Mouse (Mus musculus): ENCODE measurements around the gene Zic5. TPM values are rescaled to one million over a fixed set of nuclear protein-coding genes. Genes with fewer than 3 reads are reported as not detected.

Gene Zic5
- total and polyA plus RNA-seq, 2 experiments from 2014 or later, result not detected

- Histone ChIP-seq H3K9ac (replicated peaks; ENCODE audit: low read depth, low read length) (no peak overlapping the region), H3K4me2 (ENCODE audit: low read depth, low read length) (no peak overlapping the region)
Measured at GRCm38 (mm10) chr14:122427654-122428053, 37.8 kb downstream of the Zic5 start.

DNA sequence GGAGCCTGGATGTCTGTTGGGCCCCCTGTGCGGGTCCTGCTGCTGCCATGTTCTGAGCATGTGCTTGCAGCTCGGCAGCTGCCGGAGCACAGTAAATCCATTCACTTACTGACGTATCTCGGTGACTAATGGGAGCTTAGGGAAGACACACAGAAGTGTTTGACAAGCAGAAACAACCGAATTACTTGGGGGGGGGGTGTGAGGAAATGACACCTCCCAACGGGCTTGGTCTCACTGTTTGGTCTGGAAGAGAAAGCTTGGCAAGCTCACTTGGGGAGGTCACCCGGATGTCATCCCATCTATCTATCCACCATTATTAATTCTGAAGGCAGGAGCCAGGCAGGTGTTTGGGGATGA, 38.3 kb downstream of the Zic5 start:
- H3K4me3 ChIP-seq (ENCODE audit: low read depth, low read length), result no peak overlapping the region
- no peak overlapping the region for H3K4me2 ChIP-seq (ENCODE audit: low read depth, low read length)
- no peak overlapping the region for H3K27ac ChIP-seq (ENCODE audit: low read depth)
- H3K9me3 ChIP-seq (replicated peaks; ENCODE audit: control insufficient read depth, low read length), result no peaks in the 10 kb centered on the region
- DNase-seq (ENCODE audit: low spot score) (no peak), ATAC-seq (ENCODE audit: insufficient read depth, low read depth) (no peak)
- WGBS, result 77% methylated on average over 8 of the region's 8 CpGs
- H3K36me3 ChIP-seq (replicated peaks; ENCODE audit: control insufficient read depth, insufficient read depth, low read length), result no peaks in the 10 kb centered on the region
- H3K9ac ChIP-seq (replicated peaks; ENCODE audit: low read depth, low read length), result no peak overlapping the region
- H3K4me1 ChIP-seq (ENCODE audit: control insufficient read depth, insufficient read depth), result no peaks in the 10 kb centered on the region
- TF ChIP-seq CTCF (IDR thresholded peaks at IDR 0.05; ENCODE audit: low read depth) (no peak), EP300 (IDR thresholded peaks at IDR 0.05; ENCODE audit: low read depth) (no peak)
- no peaks in the 10 kb centered on the region for H3K27me3 ChIP-seq (ENCODE audit: control insufficient read depth, insufficient read depth, low read length)

More at GRCm38 (mm10) chr14:122427654-122428053, 37.8 kb downstream of the Zic5 start:
- Histone ChIP-seq H3K4me3 (ENCODE audit: low read depth, low read length) (no peak overlapping the region), H3K36me3 (replicated peaks; ENCODE audit: control insufficient read depth, insufficient read depth, low read length) (no peaks in the 10 kb centered on the region), H3K9me3 (replicated peaks; ENCODE audit: control insufficient read depth, low read length) (no peaks in the 10 kb centered on the region), H3K27me3 (ENCODE audit: control insufficient read depth, insufficient read depth, low read length) (no peaks in the 10 kb centered on the region), H3K27ac (ENCODE audit: low read depth) (no peak overlapping the region), H3K4me1 (ENCODE audit: control insufficient read depth, insufficient read depth) (no peaks in the 10 kb centered on the region)
- TF ChIP-seq CTCF (IDR thresholded peaks at IDR 0.05; ENCODE audit: low read depth) (no peak), EP300 (IDR thresholded peaks at IDR 0.05; ENCODE audit: low read depth) (no peak)
- WGBS, result 79% methylated on average over 3 of the region's 3 CpGs
- DNase-seq (ENCODE audit: low spot score), result no peak
- no peak for ATAC-seq (ENCODE audit: insufficient read depth, low read depth)

DNA sequence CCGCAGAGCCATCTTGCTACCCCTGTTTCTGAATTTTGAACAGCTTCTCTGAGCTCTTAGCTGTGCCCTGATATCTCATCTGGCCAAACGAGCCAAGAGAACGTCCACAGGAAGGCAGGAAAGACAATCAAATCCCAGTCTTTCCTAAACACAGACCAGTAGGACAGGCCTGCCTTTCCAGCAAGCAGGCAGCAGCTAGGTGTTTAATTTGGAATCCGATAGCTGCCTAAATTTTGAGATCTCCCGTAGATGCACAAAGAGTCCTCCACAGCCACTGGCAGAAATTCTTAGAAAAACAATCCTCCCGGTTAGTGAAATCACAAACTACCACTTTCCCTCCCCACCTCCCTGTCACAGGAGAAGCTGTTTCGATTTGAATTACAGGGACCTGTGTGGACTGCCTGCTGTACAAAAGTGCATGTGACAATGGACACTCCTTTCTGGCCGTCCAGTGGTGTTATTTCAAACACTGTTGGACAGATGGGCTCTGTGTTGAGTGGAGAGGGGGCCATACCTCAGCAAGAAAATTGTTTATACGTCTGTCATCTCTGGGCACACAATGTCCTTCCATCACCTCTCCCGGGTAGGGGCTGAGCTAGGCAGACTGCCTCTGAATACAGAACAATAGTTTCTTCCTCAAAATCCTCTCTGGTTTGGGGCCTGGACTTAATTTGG, 38.8 kb downstream of the Zic5 start:
- no peak overlapping the region for H3K27ac ChIP-seq (ENCODE audit: low read depth)
- no peak overlapping the region for H3K4me3 ChIP-seq (ENCODE audit: low read depth, low read length)
- ATAC-seq (ENCODE audit: insufficient read depth, low read depth), result no peak
- H3K27me3 ChIP-seq (ENCODE audit: control insufficient read depth, insufficient read depth, low read length), result no peaks in the 10 kb centered on the region
- WGBS, result 59% methylated on average over 10 of the region's 10 CpGs
- no peaks in the 10 kb centered on the region for H3K4me1 ChIP-seq (ENCODE audit: control insufficient read depth, insufficient read depth)
- no peak for DNase-seq (ENCODE audit: low spot score)
- H3K4me2 ChIP-seq (ENCODE audit: low read depth, low read length), result no peak overlapping the region
- TF ChIP-seq EP300 (IDR thresholded peaks at IDR 0.05; ENCODE audit: low read depth) (no peak), CTCF (IDR thresholded peaks at IDR 0.05; ENCODE audit: low read depth) (no peak)
- no peak overlapping the region for H3K9ac ChIP-seq (replicated peaks; ENCODE audit: low read depth, low read length)
- no peaks in the 10 kb centered on the region for H3K36me3 ChIP-seq (replicated peaks; ENCODE audit: control insufficient read depth, insufficient read depth, low read length)
- H3K9me3 ChIP-seq (replicated peaks; ENCODE audit: control insufficient read depth, low read length), result no peaks in the 10 kb centered on the region

GRCm38 (mm10) chr14:122424441-122424840, 41.0 kb downstream of the Zic5 start:
- DNase-seq (ENCODE audit: low spot score), result no peak
- WGBS, result 92% methylated on average over 3 of the region's 3 CpGs
- no peak overlapping the region for H3K4me3 ChIP-seq (ENCODE audit: low read depth, low read length)
- no peaks in the 10 kb centered on the region for H3K4me1 ChIP-seq (ENCODE audit: control insufficient read depth, insufficient read depth)
- H3K9ac ChIP-seq (replicated peaks; ENCODE audit: low read depth, low read length), result no peak overlapping the region
- H3K4me2 ChIP-seq (ENCODE audit: low read depth, low read length), result no peak overlapping the region
- no peak for ATAC-seq (ENCODE audit: insufficient read depth, low read depth)
- TF ChIP-seq CTCF (IDR thresholded peaks at IDR 0.05; ENCODE audit: low read depth), result no peak
- no peak for TF ChIP-seq EP300 (IDR thresholded peaks at IDR 0.05; ENCODE audit: low read depth)
- H3K36me3 ChIP-seq (replicated peaks; ENCODE audit: control insufficient read depth, insufficient read depth, low read length), result no peaks in the 10 kb centered on the region
- H3K9me3 ChIP-seq (replicated peaks; ENCODE audit: control insufficient read depth, low read length), result no peaks in the 10 kb centered on the region
- no peak overlapping the region for H3K27ac ChIP-seq (ENCODE audit: low read depth)
- H3K27me3 ChIP-seq (ENCODE audit: control insufficient read depth, insufficient read depth, low read length), result no peaks in the 10 kb centered on the region

- ATAC-seq (ENCODE audit: insufficient read depth, low read depth), result no peak
- TF ChIP-seq EP300 (IDR thresholded peaks at IDR 0.05; ENCODE audit: low read depth) (no peak), CTCF (IDR thresholded peaks at IDR 0.05; ENCODE audit: low read depth) (no peak)
Measured at GRCm38 (mm10) chr14:122416166-122416771, 49.2 kb downstream of the Zic5 start.

More at GRCm38 (mm10) chr14:122416166-122416771, 49.2 kb downstream of the Zic5 start:
- Histone ChIP-seq H3K4me1 (ENCODE audit: control insufficient read depth, insufficient read depth) (no peaks in the 10 kb centered on the region), H3K36me3 (replicated peaks; ENCODE audit: control insufficient read depth, insufficient read depth, low read length) (no peaks in the 10 kb centered on the region), H3K27me3 (ENCODE audit: control insufficient read depth, insufficient read depth, low read length) (no peaks in the 10 kb centered on the region), H3K4me2 (ENCODE audit: low read depth, low read length) (no peak overlapping the region), H3K9ac (replicated peaks; ENCODE audit: low read depth, low read length) (no peak overlapping the region), H3K9me3 (replicated peaks; ENCODE audit: control insufficient read depth, low read length) (no peaks in the 10 kb centered on the region), H3K4me3 (ENCODE audit: low read depth, low read length) (no peak overlapping the region), H3K27ac (ENCODE audit: low read depth) (no peak overlapping the region)
- DNase-seq (ENCODE audit: low spot score), result no peak
- 51% methylated on average over 4 of the region's 4 CpGs for WGBS

Measured in heart, postnatal 0 days (tissue).